Mouse (Mus musculus) thymus, postnatal 10 days (tissue): ENCODE measurements around the gene Orc6.

Experiments
- DNase-seq, 2 experiments: peaks; one replicate each; pipeline ENCODE4 v3.0.0; 2021; ENCODE audit warnings: low spot score in 2 of 2

Gene Orc6

DNA sequence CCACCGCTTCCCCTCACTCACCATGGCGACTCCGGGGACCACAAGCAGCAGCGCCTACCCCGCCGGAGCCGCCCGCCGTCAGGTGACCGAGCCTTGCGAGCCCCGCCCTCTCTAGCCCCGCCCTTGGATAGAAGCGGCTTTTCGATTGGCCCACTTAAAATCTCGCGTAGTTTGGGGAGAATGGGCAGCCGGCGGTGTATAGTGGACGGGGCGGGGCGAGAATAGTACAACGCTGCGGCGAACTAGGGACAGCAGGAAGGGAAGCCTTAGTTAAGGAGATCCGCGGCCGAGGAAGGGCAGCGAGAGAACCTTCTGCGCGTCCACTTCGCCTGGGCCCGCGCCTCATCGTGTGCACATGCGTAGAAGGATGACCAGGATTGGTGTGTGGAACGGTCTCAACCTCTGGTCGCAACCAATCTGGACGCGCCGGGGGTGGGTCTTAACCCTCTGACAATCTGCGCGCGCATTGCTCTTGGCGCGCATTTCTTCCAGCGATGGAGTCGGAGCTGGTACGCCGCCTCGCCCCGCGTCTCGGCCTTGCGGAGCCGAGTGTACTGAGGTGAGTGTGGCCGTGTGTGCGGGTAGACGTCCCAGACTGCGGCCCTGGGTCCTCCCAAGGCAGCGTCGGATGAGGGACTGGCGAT lies at the start of gene Orc6, which contains the start of gene Vps35:
Orc6 (plus strand) TSS at position 199 of the 644 bp plus-strand sequence.
Vps35 (minus strand) TSS at position 369 of the 644 bp plus-strand sequence.
- peak; percentile 95 to 97 for DNase-seq

DNA sequence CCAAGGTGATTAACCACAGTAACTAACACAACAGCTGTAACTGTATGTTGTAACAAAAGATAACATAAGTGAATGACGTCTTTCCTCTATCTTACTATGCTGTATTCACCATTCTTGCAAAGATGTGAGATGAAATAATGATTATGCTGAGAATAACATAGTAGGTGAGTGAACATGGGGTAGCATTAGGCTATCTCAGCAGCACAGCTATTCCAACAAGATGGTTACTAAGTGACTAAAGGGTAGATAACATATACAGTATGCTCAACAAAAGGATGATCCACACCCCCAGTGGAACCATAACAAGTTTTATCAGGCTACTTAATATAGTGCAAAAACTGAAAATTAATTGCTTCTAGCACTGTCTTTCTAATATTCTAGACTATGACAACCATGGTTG lies 12.6 kb upstream of the Orc6 start:
- DNase-seq, result no peak

- peak in 1 of 2 experiments; percentile 18 for DNase-seq
These were observed 615 bp upstream of the Orc6 start for GRCm38 (mm10) chr8:85298600-85299433.

DNA sequence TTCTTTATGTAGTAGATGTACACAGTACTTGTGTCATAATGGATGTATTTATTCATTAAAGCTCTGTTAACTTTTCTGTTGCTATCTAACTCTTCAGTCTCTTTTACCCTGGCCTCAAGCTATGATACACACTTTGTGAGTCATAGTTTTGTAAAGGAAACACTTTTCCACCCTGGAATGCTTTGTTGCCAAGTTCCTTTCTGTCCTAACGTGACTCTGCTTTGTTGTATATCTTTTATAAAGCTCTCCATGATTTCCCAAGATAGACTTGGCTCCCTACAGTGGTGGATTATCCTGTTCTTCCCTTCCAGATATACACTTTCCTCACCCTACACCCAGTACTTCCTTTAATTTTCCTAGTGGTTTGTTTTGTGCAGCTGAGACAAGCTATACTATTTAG lies 2.5 kb downstream of the Orc6 start:
- DNase-seq, result no peak

DNA sequence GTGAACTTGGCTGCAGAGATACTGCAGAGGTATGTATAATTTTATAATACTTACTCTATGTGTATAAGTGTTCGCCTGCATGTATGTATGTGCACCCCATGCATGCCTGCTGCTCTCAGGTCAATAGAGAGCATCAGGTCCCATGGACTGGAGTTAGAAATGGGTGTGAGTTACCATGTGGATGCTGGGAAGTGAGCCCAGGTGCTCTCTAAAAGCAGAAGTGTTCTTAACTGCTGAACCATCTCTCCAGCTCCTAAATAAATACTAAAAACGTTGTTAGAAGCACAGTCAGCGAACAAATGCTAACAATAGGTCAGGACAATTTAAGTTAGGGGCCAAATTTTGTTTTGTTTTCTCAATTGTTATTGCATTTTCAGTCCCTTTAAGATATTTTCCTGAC lies 3.5 kb downstream of the Orc6 start:
- no peak for DNase-seq

GRCm38 (mm10) chr8:85303531-85303930 lies 4.1 kb downstream of the Orc6 start:
- DNase-seq, result no peak

- no peak for DNase-seq
These were observed 9.1 kb downstream of the Orc6 start for GRCm38 (mm10) chr8:85308564-85308963.

DNA sequence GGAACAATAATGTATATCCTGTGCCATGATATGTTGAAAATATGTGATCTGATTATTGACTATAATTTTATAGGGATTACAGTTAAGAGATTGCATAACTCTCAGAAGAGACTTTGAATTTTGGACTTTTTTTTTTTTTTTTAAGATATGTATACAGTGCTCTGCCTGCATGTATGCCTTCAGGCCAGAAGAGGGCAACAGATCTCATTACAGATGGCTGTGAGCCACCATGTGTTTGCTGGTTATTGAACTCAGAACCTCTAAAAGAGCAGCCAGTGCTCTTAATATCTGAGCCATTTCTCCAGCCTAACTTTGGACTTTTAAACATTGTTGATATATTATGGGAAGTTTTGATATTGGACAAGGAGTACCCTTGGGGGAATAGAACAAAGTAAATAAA lies 12.3 kb downstream of the Orc6 start:
- peak in 1 of 2 experiments; percentile 8 for DNase-seq

- no peak for DNase-seq
These were observed 13.6 kb downstream of the Orc6 start for GRCm38 (mm10) chr8:85313036-85313435.

GRCm38 (mm10) chr8:85318534-85318933 lies 19.1 kb downstream of the Orc6 start:
- no peak for DNase-seq

DNA sequence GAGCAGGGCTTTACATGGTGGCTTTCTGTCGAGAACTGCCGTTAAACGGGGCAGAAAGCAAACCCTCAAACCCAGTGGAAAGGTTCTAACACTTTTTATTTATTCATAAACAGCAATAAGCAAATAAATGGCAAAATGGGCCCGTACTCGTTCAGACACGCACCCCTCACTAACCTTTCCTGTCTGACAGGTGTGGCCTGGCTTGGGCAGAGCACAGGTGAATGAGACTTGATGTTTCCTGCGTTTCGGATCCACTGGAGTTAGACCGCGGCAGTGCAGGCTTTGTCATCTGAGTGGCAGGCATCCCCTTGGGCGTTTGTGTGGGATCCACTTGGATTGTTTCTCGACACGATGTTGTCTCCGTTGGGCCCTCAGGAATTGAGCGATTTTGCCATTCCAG lies 22.5 kb downstream of the Orc6 start:
- DNase-seq, result no peak

GRCm38 (mm10) chr8:85323084-85323483 lies 23.7 kb downstream of the Orc6 start:
- DNase-seq, result no peak

DNA sequence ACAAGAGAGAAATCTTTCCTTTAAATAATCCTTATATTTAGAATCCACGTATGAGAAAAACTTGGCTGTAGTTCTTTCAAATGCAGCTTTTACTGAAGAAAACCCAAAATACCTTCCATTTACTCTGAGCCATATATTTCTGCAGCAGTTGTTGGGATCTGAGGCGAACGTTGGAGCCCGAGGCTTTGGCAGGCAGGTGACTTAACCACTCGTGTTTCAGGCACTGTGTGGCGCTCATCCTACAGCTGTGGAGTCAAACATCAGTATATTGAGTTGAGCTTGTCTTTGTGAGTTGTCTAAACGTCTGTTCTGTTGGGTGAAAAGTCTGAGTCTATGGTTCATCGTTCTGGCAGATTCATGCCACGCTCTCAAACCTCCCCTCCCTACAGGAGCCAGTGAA lies 27.6 kb downstream of the Orc6 start:
- no peak for DNase-seq

GRCm38 (mm10) chr8:85329506-85329905 lies 30.1 kb downstream of the Orc6 start:
- no peak for DNase-seq

DNA sequence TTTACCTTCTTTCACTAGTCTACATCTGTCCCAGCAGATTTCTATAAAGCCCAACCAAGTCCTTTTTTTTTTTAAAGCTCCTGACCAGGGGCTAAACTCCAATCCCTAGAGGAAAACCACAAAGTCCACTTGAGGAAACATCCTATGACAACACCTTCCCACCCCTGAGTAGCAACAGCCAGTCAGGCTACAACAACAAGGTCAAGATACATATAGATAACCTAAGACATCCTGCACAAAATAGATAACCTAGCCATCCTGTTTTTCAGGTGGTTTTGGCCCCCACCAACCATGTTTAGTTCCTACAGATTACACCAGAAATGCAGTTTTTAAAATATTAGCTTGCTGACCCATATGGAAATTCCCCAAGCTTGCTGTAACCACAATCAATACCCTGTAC lies 35.7 kb downstream of the Orc6 start:
- no peak for DNase-seq

- no peak for DNase-seq
These were observed 36.9 kb downstream of the Orc6 start for GRCm38 (mm10) chr8:85336211-85336933.

- no peak for DNase-seq
These were observed 38.2 kb downstream of the Orc6 start for GRCm38 (mm10) chr8:85337681-85338080.

GRCm38 (mm10) chr8:85339871-85340573 lies 40.6 kb downstream of the Orc6 start:
- DNase-seq, result no peak

DNA sequence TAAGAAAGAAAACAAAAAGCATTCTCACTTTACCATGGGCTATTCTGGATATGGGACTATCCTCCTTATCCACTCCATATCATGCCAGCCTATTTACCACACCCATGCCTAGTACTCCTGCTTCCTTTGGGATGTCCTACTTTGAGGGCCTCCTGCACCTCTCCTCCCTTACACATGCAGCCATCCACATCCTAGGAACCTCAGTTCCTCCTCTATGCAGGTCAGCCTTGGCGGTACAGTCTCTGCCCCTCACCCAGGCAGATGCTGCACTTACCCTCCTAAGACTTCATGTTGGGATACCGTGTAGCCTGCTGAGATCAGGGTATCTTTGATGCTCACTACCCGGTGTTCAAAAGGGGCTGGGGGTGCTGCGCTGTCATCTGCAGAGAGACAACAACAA lies 53.9 kb downstream of the Orc6 start:
- no peak for DNase-seq
